Comparison of ENCODE assay signal across 8 mouse cellular contexts in the genomic region with DNA sequence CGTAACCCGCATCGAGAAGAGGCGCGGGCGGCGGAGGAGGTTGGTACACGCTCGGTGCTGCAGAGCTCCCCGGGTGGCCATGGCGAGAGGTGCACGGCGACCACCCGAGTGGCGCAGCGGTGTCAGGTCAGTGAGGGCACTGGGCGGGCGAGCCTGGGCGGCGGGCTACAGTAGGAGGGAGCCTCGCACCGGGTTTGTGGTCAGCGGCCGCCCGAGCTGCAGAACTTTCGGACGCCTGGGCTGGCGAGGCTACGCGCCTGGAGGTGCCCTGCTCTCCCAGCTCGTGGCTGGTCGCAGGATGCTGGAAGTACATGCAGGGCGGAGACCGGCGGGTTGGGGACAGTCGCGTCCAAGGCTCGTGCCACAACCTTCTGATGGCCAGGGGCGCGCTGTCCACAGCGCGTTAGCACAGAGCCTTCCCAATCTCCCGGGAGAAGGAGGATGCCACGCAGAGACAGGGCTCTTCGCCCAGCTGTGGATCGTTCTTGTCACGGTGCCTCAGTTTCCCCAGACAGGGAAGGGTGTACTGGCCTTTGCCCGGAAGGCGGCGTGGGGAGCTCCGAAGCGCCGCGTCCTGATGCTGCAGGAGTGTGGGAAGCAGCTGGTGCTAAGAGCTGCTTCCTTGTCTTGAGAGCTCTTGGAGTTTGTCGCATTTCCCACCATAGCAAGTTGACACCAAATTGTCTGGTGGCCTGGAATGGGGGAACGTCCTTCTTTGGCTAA. TPM values are rescaled to one million over a fixed set of nuclear protein-coding genes. Genes with fewer than 3 reads are reported as not detected.
DNase-seq lines count a peak whose midpoint lies in the region; ATAC-seq and TF ChIP-seq lines count a peak whose summit lies in the region.

No protein-coding gene starts in this region.

- H3K9ac ChIP-seq in forebrain, embryonic 13.5 days = peak overlapping the region; percentile 82
- H3K9ac ChIP-seq in midbrain, embryonic 12.5 days (replicated peaks) = peak overlapping the region; percentile 63

- DNase-seq in left cerebral cortex, adult 2 months (ENCODE audit: extremely low spot score in 1 of 2, low spot score in 2 of 2) = peak in 1 of 2 experiments; percentile 46
- no peak for DNase-seq in left cerebral cortex, adult 11 months (ENCODE audit: low spot score)
- DNase-seq in ZHBTc4 (ENCODE audit: low read depth, low spot score) = peak; percentile 53
- DNase-seq in left cerebral cortex, postnatal 10 days (ENCODE audit: extremely low spot score in 1 of 2, low spot score in 2 of 2) = peak; percentile 23 to 62
- DNase-seq in adrenal gland, adult (ENCODE audit: inconsistent age in 2 of 2, low spot score in 1 of 2) = no peak
- DNase-seq in thymus, postnatal 25 days = no peak

- under 1% methylated on average over 56 of the region's 56 CpGs for WGBS in forebrain, embryonic 13.5 days
- WGBS in midbrain, embryonic 12.5 days = under 1% methylated on average over 48 of the region's 56 CpGs

- peak overlapping the region; percentile 88 for H3K4me3 ChIP-seq in left cerebral cortex, adult 2 months
- H3K4me3 ChIP-seq in forebrain, embryonic 13.5 days = peak overlapping the region; percentile 66
- H3K4me3 ChIP-seq in midbrain, embryonic 12.5 days = peak overlapping the region; percentile 66

- peak; percentile 18; the same call in 1 of the 2 replicates for TF ChIP-seq CTCF in left cerebral cortex, adult 2 months (IDR thresholded peaks at IDR 0.05)

- intact Hi-C loops in left cerebral cortex, adult 2 months (cut with DNase I) = loop anchor here (1.0 to 5.0 kb wide), 4 partner anchors 34 to 349 kb away; a partner anchor contains a TSS
- intact Hi-C loops in left cerebral cortex, postnatal 10 days (cut with DNase I) = loop anchor here (5.0 kb wide), 1 partner anchor 234 kb away; no protein-coding TSS in a partner anchor

- peak overlapping the region; percentile 98 for H3K27ac ChIP-seq in left cerebral cortex, adult 2 months
- H3K27ac ChIP-seq in forebrain, embryonic 13.5 days = peak overlapping the region; percentile 48
- peak overlapping the region; percentile 63 for H3K27ac ChIP-seq in midbrain, embryonic 12.5 days (replicated peaks)

- peaks cover 13% of the 10 kb centered on the region for H3K27me3 ChIP-seq in forebrain, embryonic 13.5 days
- peaks cover 26% of the 10 kb centered on the region for H3K27me3 ChIP-seq in midbrain, embryonic 12.5 days

- peak overlapping the region; percentile 100 for H3K4me2 ChIP-seq in forebrain, embryonic 13.5 days
- peak overlapping the region; percentile 98 for H3K4me2 ChIP-seq in midbrain, embryonic 12.5 days (replicated peaks)

- peaks cover 19% of the 10 kb centered on the region for H3K4me1 ChIP-seq in forebrain, embryonic 13.5 days
- peaks cover 7% of the 10 kb centered on the region; the same call in 1 of the 2 replicates for H3K4me1 ChIP-seq in midbrain, embryonic 12.5 days

- no peak; the same call in none of the 2 replicates for ATAC-seq in forebrain, embryonic 13.5 days
- ATAC-seq in midbrain, embryonic 12.5 days (ENCODE audit: low FRiP score, low read depth) = 0 out of 2 replicates have a peak, but pooled peaks have one; percentile 2

- no peaks in the 10 kb centered on the region for H3K36me3 ChIP-seq in forebrain, embryonic 13.5 days (ENCODE audit: poor library complexity, severe bottlenecking)
- H3K36me3 ChIP-seq in midbrain, embryonic 12.5 days = no peaks in the 10 kb centered on the region

- no peaks in the 10 kb centered on the region for H3K9me3 ChIP-seq in forebrain, embryonic 13.5 days (replicated peaks)
- H3K9me3 ChIP-seq in midbrain, embryonic 12.5 days = no peaks in the 10 kb centered on the region

RNA-seq across cellular contexts. Expression of a gene that starts 0.5 kb away (rescaled TPM):
- 10 to 100 TPM; 53.3 to 56.4 TPM for total RNA-seq in left cerebral cortex, adult 2 months (2021)
- 0.67 and 0.98 TPM in 2 replicates for polyA plus RNA-seq in forebrain, embryonic 13.5 days (2015; fragmentation: Nextera tagmentation; extraction: Ambion mirVana)
- 10 to 100 TPM; 38.5 to 41.8 TPM for total RNA-seq in left cerebral cortex, postnatal 10 days (2021)
- 1.3 and 1.8 TPM in 2 replicates for polyA plus RNA-seq in midbrain, embryonic 12.5 days (2016; fragmentation: Nextera tagmentation; extraction: Ambion mirVana)

Comparison
In these comparisons a context has a peak if more than half of its experiments do, and no peak if none do; other contexts are left out.
1. DNase-seq: peak in ZHBTc4 (single experiment) and left cerebral cortex, postnatal 10 days (2 of 2); none in left cerebral cortex, adult 11 months (single experiment), adrenal gland, adult (0 of 2) and thymus, postnatal 25 days (single experiment).
2. H3K27ac ChIP-seq: peak in every context shown above with its lines; median percentile 98 in left cerebral cortex, adult 2 months; 63 in midbrain, embryonic 12.5 days; 48 in forebrain, embryonic 13.5 days.
3. Peak in every context shown above with its lines, with median percentiles within 50 percentile points of each other: H3K4me3 ChIP-seq.